Mouse (Mus musculus) liver, postnatal 0 days (tissue): Measurements from ENCODE around the gene Wdfy1. TPM values are rescaled to one million over a fixed set of nuclear protein-coding genes. Genes with fewer than 3 reads are reported as not detected.

Experiments used
- ATAC-seq: fragments of 200-750 bp; cut with Nextera tagmentation; 2 replicates; pipeline ENCODE4 v1.8.0; 2017; ENCODE audit warnings: mild to moderate bottlenecking, moderate library complexity
- DNase-seq: peaks from one replicate; pipeline ENCODE4 v3.0.0-alpha.2; 2016
- H3K27ac ChIP-seq: fragments of 300-500 bp; sonication (generic); 2 replicates; pipeline ENCODE4 v1.5.1; 2014; ENCODE audit warnings: antibody characterized with exemption, moderate library complexity, mild to moderate bottlenecking, low read depth
- H3K27me3 ChIP-seq: fragments of 300-500 bp; sonication (generic); 2 replicates; pipeline ENCODE4 v1.6.1; 2014; ENCODE audit warnings: low read length, control low read depth, mixed read lengths; ENCODE audit not compliant: insufficient read depth
- H3K36me3 ChIP-seq: fragments of 300-500 bp; sonication (generic); replicated peaks from 2 replicates; pipeline ENCODE4 v1.6.1; 2014; ENCODE audit warnings: mild to moderate bottlenecking, control low read depth, low read length, moderate library complexity, mixed read lengths; ENCODE audit not compliant: insufficient read depth
- H3K4me1 ChIP-seq: fragments of 300-500 bp; sonication (generic); 2 replicates; pipeline ENCODE4 v1.6.1; 2014; ENCODE audit warnings: antibody characterized with exemption, mild to moderate bottlenecking, control low read depth; ENCODE audit not compliant: insufficient read depth
- H3K4me2 ChIP-seq: fragments of 300-500 bp; sonication (generic); 2 replicates; pipeline ENCODE4 v1.6.1; 2014; ENCODE audit warnings: low read depth, mild to moderate bottlenecking, low read length, moderate library complexity, mixed read lengths
- H3K4me3 ChIP-seq: fragments of 300-500 bp; sonication (generic); 2 replicates; pipeline ENCODE4 v1.5.1; 2014; ENCODE audit warnings: low read depth, low read length
- H3K9ac ChIP-seq: fragments of 300-500 bp; sonication (generic); replicated peaks from 2 replicates; pipeline ENCODE4 v1.6.1; 2014; ENCODE audit warnings: mild to moderate bottlenecking, moderate library complexity
- H3K9me3 ChIP-seq: fragments of 300-500 bp; sonication (generic); 2 replicates; pipeline ENCODE4 v1.6.1; 2016; ENCODE audit warnings: mild to moderate bottlenecking, control low read depth, low read length, mixed read lengths
- CTCF ChIP-seq: sonication (generic); IDR thresholded peaks from 2 replicates; pipeline ENCODE4 v1.5.1; 2016; ENCODE audit warnings: antibody characterized with exemption, low read depth
- EP300 ChIP-seq: IDR thresholded peaks from 2 replicates; pipeline ENCODE4 v1.6.1; 2016; ENCODE audit warnings: antibody characterized with exemption, low read depth, mild to moderate bottlenecking
- WGBS: fragments of 180-500 bp; shearing (Covaris S2); extraction: QIAGEN DNeasy Blood & Tissue Kit; methylation state at CpG from one replicate; pipeline ENCODE4 v1.1.7; 2014; ENCODE audit not compliant: insufficient replicate concordance; 5-methylcytosine and 5-hydroxymethylcytosine counted together
- polyA plus RNA-seq: library from polyadenylated mRNA; unstranded; fragments of >200 nt; fragmentation: Nextera tagmentation; extraction: Ambion mirVana; gene quantifications from 2 replicates; pipeline ENCODE4 v1.2.1, GENCODE M21; 2015

Gene Wdfy1
- polyA plus RNA-seq, 1 experiment from 2014 or later: 15.7 TPM

- H3K27me3 ChIP-seq: no peaks in the 10 kb centered on the region
- peak overlapping the region; percentile 55; the same call in 1 of the 2 replicates for H3K27ac ChIP-seq
- H3K4me2 ChIP-seq: peak overlapping the region; percentile 95
- H3K4me3 ChIP-seq: peak overlapping the region; percentile 97
- H3K36me3 ChIP-seq: no peaks in the 10 kb centered on the region
- 1% methylated on average over 6 of the region's 6 CpGs for WGBS
- peaks cover 24% of the 10 kb centered on the region for H3K4me1 ChIP-seq
- no peaks in the 10 kb centered on the region for H3K9me3 ChIP-seq
- peak overlapping the region; percentile 91 for H3K9ac ChIP-seq
- TF ChIP-seq CTCF (no peak), EP300 (no peak)
- DNase-seq (no peak), ATAC-seq (peak; percentile 8; the same call in 1 of the 2 replicates)
Measured at GRCm38 (mm10) chr1:79761917-79762271, 14.0 kb downstream of the Wdfy1 start.

- no peaks in the 10 kb centered on the region for H3K9me3 ChIP-seq
- peak overlapping the region; percentile 97 for H3K4me3 ChIP-seq
- ATAC-seq (peak; percentile 96), DNase-seq (peak; percentile 86)
- no peaks in the 10 kb centered on the region for H3K36me3 ChIP-seq
- no peak for TF ChIP-seq EP300
- peak overlapping the region; percentile 95 for H3K4me2 ChIP-seq
- peak overlapping the region; percentile 91 for H3K9ac ChIP-seq
- H3K4me1 ChIP-seq: peaks cover 24% of the 10 kb centered on the region
- H3K27ac ChIP-seq: peak overlapping the region; percentile 60
- no peaks in the 10 kb centered on the region for H3K27me3 ChIP-seq
- WGBS: under 1% methylated on average over 55 of the region's 65 CpGs
Measured at GRCm38 (mm10) chr1:79761106-79761916, 14.6 kb downstream of the Wdfy1 start.

GRCm38 (mm10) chr1:79760656-79761055, 15.3 kb downstream of the Wdfy1 start:
- H3K9ac ChIP-seq: peak overlapping the region; percentile 91
- H3K27me3 ChIP-seq: no peaks in the 10 kb centered on the region
- DNase-seq (peak; percentile 30), ATAC-seq (peak; percentile 1; the same call in 1 of the 2 replicates)
- peaks cover 24% of the 10 kb centered on the region for H3K4me1 ChIP-seq
- H3K9me3 ChIP-seq: no peaks in the 10 kb centered on the region
- H3K4me2 ChIP-seq: peak overlapping the region; percentile 95
- H3K36me3 ChIP-seq: no peaks in the 10 kb centered on the region
- 6% methylated on average over 11 of the region's 11 CpGs for WGBS
- TF ChIP-seq EP300: no peak
- TF ChIP-seq CTCF: no peak
- H3K4me3 ChIP-seq: peak overlapping the region; percentile 97
- peak overlapping the region; percentile 60; the same call in 1 of the 2 replicates for H3K27ac ChIP-seq

- no peak overlapping the region for H3K9ac ChIP-seq
- no peaks in the 10 kb centered on the region for H3K27me3 ChIP-seq
- H3K4me3 ChIP-seq: no peak overlapping the region
- no peak for DNase-seq
- no peak for TF ChIP-seq EP300
- TF ChIP-seq CTCF: no peak
- H3K4me1 ChIP-seq: peaks cover 24% of the 10 kb centered on the region
- H3K9me3 ChIP-seq: no peaks in the 10 kb centered on the region
- peak overlapping the region; percentile 95 for H3K4me2 ChIP-seq
- 73% methylated on average over 5 of the region's 5 CpGs for WGBS
- H3K27ac ChIP-seq: no peak overlapping the region
- H3K36me3 ChIP-seq: no peaks in the 10 kb centered on the region
- ATAC-seq: no peak
Measured at GRCm38 (mm10) chr1:79759436-79759972, 16.4 kb downstream of the Wdfy1 start.

GRCm38 (mm10) chr1:79759006-79759405, 16.9 kb downstream of the Wdfy1 start:
- WGBS: 73% methylated on average over 2 of the region's 2 CpGs
- ATAC-seq: no peak

GRCm38 (mm10) chr1:79757597-79757996, 18.3 kb downstream of the Wdfy1 start:
- H3K9me3 ChIP-seq: no peaks in the 10 kb centered on the region
- 50% methylated on average over 4 of the region's 4 CpGs for WGBS
- H3K27ac ChIP-seq: no peak overlapping the region
- H3K4me3 ChIP-seq: no peak overlapping the region
- no peak overlapping the region for H3K9ac ChIP-seq
- H3K4me1 ChIP-seq: peaks cover 28% of the 10 kb centered on the region
- H3K27me3 ChIP-seq: no peaks in the 10 kb centered on the region
- H3K36me3 ChIP-seq: no peaks in the 10 kb centered on the region
- H3K4me2 ChIP-seq: no peak overlapping the region
- TF ChIP-seq EP300 (no peak), CTCF (no peak)
- no peak for DNase-seq
- no peak for ATAC-seq

More at GRCm38 (mm10) chr1:79759006-79759405, 16.9 kb downstream of the Wdfy1 start:
- no peaks in the 10 kb centered on the region for H3K27me3 ChIP-seq
- no peaks in the 10 kb centered on the region for H3K9me3 ChIP-seq
- no peak overlapping the region for H3K4me3 ChIP-seq
- no peaks in the 10 kb centered on the region for H3K36me3 ChIP-seq
- no peak overlapping the region for H3K4me2 ChIP-seq
- DNase-seq: no peak
- H3K4me1 ChIP-seq: peaks cover 24% of the 10 kb centered on the region
- H3K27ac ChIP-seq: no peak overlapping the region
- H3K9ac ChIP-seq: no peak overlapping the region
- TF ChIP-seq EP300: no peak
- TF ChIP-seq CTCF: no peak
